Mouse (Mus musculus): ENCODE data around the gene Rps6ka3.

Gene Rps6ka3

GRCm38 (mm10) chrX:159210007-159210406 is at the start of gene Rps6ka3:
Gene Rps6ka3, plus strand, starts transcription at chrX:159210307.
- in situ Hi-C loops (cut with MboI) = no loop called here

- in situ Hi-C loops (cut with MboI) = no loop called here
Observed at GRCm38 (mm10) chrX:159169200-159169599, 40.9 kb upstream of the Rps6ka3 start.

- in situ Hi-C loops (cut with MboI) = no loop called here
Observed at GRCm38 (mm10) chrX:159171579-159171978, 38.5 kb upstream of the Rps6ka3 start.

- in situ Hi-C loops (cut with MboI) = no loop called here
Observed at GRCm38 (mm10) chrX:159191581-159191980, 18.5 kb upstream of the Rps6ka3 start.

GRCm38 (mm10) chrX:159199495-159199894 is 10.6 kb upstream of the Rps6ka3 start:
- in situ Hi-C loops (cut with MboI) = no loop called here

- in situ Hi-C loops (cut with MboI) = no loop called here
Observed at GRCm38 (mm10) chrX:159200101-159200500, 10.0 kb upstream of the Rps6ka3 start.

GRCm38 (mm10) chrX:159210892-159211583 is 931 bp downstream of the Rps6ka3 start:
- in situ Hi-C loops (cut with MboI) = no loop called here

GRCm38 (mm10) chrX:159215253-159215652 is 5.1 kb downstream of the Rps6ka3 start:
- in situ Hi-C loops (cut with MboI) = no loop called here

GRCm38 (mm10) chrX:159222474-159222873 is 12.4 kb downstream of the Rps6ka3 start:
- in situ Hi-C loops (cut with MboI) = no loop called here

GRCm38 (mm10) chrX:159237275-159237674 is 27.2 kb downstream of the Rps6ka3 start:
- in situ Hi-C loops (cut with MboI) = no loop called here

- in situ Hi-C loops (cut with MboI) = no loop called here
Observed at GRCm38 (mm10) chrX:159254001-159254884, 44.1 kb downstream of the Rps6ka3 start.

GRCm38 (mm10) chrX:159255123-159255978 is 45.2 kb downstream of the Rps6ka3 start:
- in situ Hi-C loops (cut with MboI) = no loop called here

- in situ Hi-C loops (cut with MboI) = no loop called here
Observed at GRCm38 (mm10) chrX:159256040-159256852, 46.1 kb downstream of the Rps6ka3 start.

- in situ Hi-C loops (cut with MboI) = no loop called here
Observed at GRCm38 (mm10) chrX:159256921-159257421, 46.9 kb downstream of the Rps6ka3 start.

GRCm38 (mm10) chrX:159264681-159265080 is 54.6 kb downstream of the Rps6ka3 start:
- in situ Hi-C loops (cut with MboI) = loop anchor here (10.0 kb wide), 1 partner anchor 220 kb away; no protein-coding TSS in a partner anchor

GRCm38 (mm10) chrX:159269072-159269471 is 59.0 kb downstream of the Rps6ka3 start:
- in situ Hi-C loops (cut with MboI) = loop anchor here (10.0 kb wide), 1 partner anchor 224 kb away; no protein-coding TSS in a partner anchor

GRCm38 (mm10) chrX:159286765-159287164 is 76.7 kb downstream of the Rps6ka3 start:
- in situ Hi-C loops (cut with MboI) = no loop called here

- in situ Hi-C loops (cut with MboI) = no loop called here
Observed at GRCm38 (mm10) chrX:159295879-159296278, 85.8 kb downstream of the Rps6ka3 start.

- in situ Hi-C loops (cut with MboI) = no loop called here
Observed at GRCm38 (mm10) chrX:159302349-159303311, 92.5 kb downstream of the Rps6ka3 start.

GRCm38 (mm10) chrX:159315293-159315692 is 105.2 kb downstream of the Rps6ka3 start:
- in situ Hi-C loops (cut with MboI) = no loop called here

All from mature B cell (primary cell).